Mouse (Mus musculus) hindbrain, embryonic 10.5 days (tissue): ENCODE measurements around the gene Pcsk4. TPM values are rescaled to one million over a fixed set of nuclear protein-coding genes. Genes with fewer than 3 reads are reported as not detected.

Experiments
- DNase-seq: peaks from one replicate; pipeline ENCODE4 v3.0.0-alpha.2; 2017; ENCODE audit warnings: low spot score
- H3K27ac ChIP-seq: fragments of 300-500 bp; sonication (generic); 2 replicates; pipeline ENCODE4 v1.5.1; 2016; ENCODE audit warnings: mild to moderate bottlenecking, moderate library complexity
- H3K27me3 ChIP-seq: fragments of 300-500 bp; sonication (generic); 2 replicates; pipeline ENCODE4 v1.6.1; 2016; ENCODE audit warnings: mild to moderate bottlenecking; ENCODE audit not compliant: poor library complexity, insufficient read depth, severe bottlenecking
- H3K36me3 ChIP-seq: fragments of 300-500 bp; sonication (generic); 2 replicates; pipeline ENCODE4 v1.6.1; 2016; ENCODE audit warnings: mild to moderate bottlenecking, moderate library complexity
- H3K4me1 ChIP-seq: fragments of 300-500 bp; sonication (generic); replicated peaks from 2 replicates; pipeline ENCODE4 v1.6.1; 2016; ENCODE audit warnings: mild to moderate bottlenecking
- H3K4me3 ChIP-seq: fragments of 300-500 bp; sonication (generic); 2 replicates; pipeline ENCODE4 v1.5.1; 2016; ENCODE audit warnings: mild to moderate bottlenecking, moderate library complexity
- H3K9me3 ChIP-seq: fragments of 300-500 bp; sonication (generic); 2 replicates; pipeline ENCODE4 v1.6.1; 2016; ENCODE audit warnings: mild to moderate bottlenecking, moderate library complexity
- WGBS: fragments of 180-500 bp; shearing (Covaris S2); methylation state at CpG from one replicate; pipeline ENCODE4 v1.1.7; 2016; 5-methylcytosine and 5-hydroxymethylcytosine counted together
- polyA plus RNA-seq: library from polyadenylated mRNA; unstranded; fragments of >200 nt; fragmentation: Nextera tagmentation; extraction: Ambion mirVana; gene quantifications from 2 replicates; pipeline ENCODE4 v1.2.1, GENCODE M21; 2016

Pcsk4 gene
- polyA plus RNA-seq, 1 experiment from 2014 or later: 3.3 TPM

DNA sequence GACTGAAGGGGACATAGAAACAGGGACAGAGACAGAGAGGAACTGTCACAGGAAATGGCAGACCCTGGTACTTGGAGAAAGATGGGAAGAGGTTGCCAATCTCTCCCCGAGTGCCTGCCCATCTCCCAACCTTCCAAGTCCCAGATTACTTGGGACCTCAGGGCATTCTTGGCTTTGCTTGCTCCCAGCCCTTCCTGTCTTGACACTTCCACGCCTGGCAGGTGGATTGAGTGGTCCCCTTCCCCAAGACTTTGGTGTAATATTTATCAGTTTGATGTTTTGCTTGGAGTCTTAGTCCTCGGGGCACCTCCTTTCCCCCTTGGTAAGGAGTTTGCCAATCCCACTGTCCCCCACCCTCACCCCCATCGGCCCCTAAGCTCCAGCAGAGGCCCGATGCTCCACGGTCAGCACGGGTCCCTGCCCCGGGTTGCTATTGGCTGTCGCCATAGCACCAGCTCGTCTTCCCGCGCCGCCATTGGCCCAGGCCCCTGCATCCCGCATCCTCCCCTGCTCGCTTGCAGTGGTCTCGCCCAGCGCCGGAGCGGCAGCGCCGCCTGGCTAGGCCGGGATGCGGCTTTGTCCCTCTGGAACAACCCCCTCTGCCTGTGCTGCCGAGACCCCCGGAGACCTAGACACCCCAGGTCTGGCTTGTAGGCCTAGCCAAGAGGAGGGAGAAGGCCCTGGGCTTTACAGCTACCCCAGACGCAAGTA lies 30.6 kb downstream of the Pcsk4 start:
- peak overlapping the region; percentile 96 for H3K27ac ChIP-seq
- H3K27me3 ChIP-seq: peaks cover 66% of the 10 kb centered on the region
- peaks cover 30% of the 10 kb centered on the region for H3K36me3 ChIP-seq
- peak overlapping the region; percentile 68 for H3K4me3 ChIP-seq
- peak; percentile 93 for DNase-seq
- 4% methylated on average over 26 of the region's 26 CpGs for WGBS
- peaks cover 93% of the 10 kb centered on the region for H3K4me1 ChIP-seq
- H3K9me3 ChIP-seq: no peaks in the 10 kb centered on the region

DNA sequence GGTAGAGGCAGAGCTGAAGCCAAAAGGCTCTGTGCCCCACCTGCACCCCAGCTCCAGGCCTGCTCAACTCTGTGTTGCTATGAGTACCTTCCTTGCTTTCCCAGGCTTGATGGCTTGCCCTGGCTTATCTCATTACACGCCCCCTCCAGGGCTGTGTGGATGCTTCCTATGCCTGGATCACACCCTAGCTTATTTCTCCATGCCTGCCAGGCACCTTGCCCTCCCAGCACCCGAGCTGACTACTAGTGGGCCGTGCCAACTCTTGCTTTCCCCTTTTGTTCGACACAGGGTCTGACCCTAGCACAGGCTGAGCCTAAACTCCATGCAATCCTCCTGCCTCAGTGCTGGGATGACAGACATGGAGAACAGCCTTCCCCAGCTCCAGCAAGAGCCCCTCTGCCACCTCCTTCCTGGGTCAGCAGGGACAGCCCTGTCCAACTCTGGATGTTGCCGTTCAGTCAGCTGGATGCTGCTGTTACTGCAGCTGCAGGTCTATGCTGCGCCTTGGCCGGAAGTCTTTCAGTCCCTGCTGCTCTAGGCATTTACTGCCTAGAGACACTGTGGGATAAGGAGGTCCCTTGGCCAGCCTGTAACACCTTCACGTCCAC lies 31.7 kb downstream of the Pcsk4 start:
- H3K27ac ChIP-seq: peak overlapping the region; percentile 96
- H3K4me3 ChIP-seq: peak overlapping the region; percentile 88; the same call in 1 of the 2 replicates
- H3K4me1 ChIP-seq: peaks cover 96% of the 10 kb centered on the region
- H3K36me3 ChIP-seq: peaks cover 28% of the 10 kb centered on the region
- peaks cover 61% of the 10 kb centered on the region for H3K27me3 ChIP-seq
- DNase-seq: no peak
- 74% methylated on average over 8 of the region's 8 CpGs for WGBS
- no peaks in the 10 kb centered on the region for H3K9me3 ChIP-seq

DNA sequence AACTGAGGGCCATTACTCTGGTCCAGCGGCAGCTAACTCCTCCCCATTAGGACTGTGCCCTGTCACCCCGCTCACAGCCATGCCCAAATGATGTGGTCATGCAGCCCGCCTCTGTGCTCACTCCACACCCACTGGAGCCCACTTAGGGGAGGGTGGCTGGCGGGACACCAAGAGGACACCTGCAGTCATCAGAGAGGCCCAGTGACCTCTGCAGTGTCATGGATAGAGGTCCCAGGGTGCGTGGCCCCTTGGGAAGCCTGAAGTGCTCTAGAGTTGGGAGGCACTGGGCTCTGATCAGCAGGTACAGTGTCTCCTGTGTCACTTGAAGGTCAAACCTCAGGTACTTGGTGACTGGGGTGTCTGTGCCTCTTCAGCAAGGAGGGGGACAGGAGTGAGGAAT lies 32.5 kb downstream of the Pcsk4 start:
- no peaks in the 10 kb centered on the region for H3K9me3 ChIP-seq
- H3K4me3 ChIP-seq: peak overlapping the region; percentile 88
- peaks cover 92% of the 10 kb centered on the region for H3K4me1 ChIP-seq
- H3K36me3 ChIP-seq: peaks cover 21% of the 10 kb centered on the region
- WGBS: 82% methylated on average over 5 of the region's 5 CpGs
- H3K27me3 ChIP-seq: peaks cover 53% of the 10 kb centered on the region
- peak overlapping the region; percentile 96 for H3K27ac ChIP-seq
- DNase-seq: no peak

DNA sequence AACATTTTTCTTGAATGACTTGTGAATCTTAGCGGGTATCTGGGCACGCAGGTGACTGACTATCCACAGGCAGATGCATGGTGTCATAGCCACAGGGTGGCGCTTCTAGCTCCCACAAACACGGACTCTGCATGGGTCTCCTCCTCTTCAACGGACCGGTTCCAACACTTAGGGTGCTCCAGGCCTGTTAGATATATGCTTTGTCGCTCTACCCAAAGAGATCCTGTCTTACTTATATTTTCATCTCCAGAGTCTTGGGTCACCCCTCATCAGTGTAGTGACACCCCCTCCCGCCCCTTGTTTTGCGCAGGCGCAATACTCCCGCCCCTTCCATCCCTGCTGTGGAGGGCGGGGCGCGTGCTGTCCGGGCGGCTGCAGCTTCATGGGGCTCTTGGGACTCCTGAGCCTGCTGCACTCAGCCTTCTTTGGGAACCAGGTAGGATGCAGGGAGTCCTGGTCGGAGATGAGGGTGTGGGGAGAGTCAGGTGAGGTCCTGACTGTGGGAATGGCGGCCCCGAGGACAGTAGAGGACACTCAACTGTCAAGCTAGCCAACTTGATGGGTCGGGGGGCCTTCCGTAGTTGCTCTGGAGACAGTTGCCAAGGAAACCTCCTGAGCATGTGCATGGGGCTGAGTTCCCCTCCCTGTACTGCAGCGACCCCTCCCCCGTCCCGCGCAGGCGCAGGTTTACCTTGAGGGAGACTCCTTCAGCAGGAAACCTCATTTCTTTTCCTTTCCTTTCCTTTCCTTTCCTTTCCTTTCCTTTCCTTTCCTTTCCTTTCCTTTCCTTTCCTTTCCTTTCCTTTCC lies 33.5 kb downstream of the Pcsk4 start, which contains the start of gene Apc2:
Apc2 (plus strand) TSS at position 360 of the 808 bp plus-strand sequence.
- H3K36me3 ChIP-seq: peaks cover 21% of the 10 kb centered on the region
- peak within 1 kb of the TSS; percentile 88 for H3K4me3 ChIP-seq
- H3K27me3 ChIP-seq: peaks cover 43% of the 10 kb centered on the region
- WGBS: 1% methylated on average over 26 of the region's 26 CpGs
- peak within 1 kb of the TSS; percentile 96 for H3K27ac ChIP-seq
- H3K4me1 ChIP-seq: peaks cover 84% of the 10 kb centered on the region
- H3K9me3 ChIP-seq: no peaks in the 10 kb centered on the region
- DNase-seq: peak; percentile 87

DNA sequence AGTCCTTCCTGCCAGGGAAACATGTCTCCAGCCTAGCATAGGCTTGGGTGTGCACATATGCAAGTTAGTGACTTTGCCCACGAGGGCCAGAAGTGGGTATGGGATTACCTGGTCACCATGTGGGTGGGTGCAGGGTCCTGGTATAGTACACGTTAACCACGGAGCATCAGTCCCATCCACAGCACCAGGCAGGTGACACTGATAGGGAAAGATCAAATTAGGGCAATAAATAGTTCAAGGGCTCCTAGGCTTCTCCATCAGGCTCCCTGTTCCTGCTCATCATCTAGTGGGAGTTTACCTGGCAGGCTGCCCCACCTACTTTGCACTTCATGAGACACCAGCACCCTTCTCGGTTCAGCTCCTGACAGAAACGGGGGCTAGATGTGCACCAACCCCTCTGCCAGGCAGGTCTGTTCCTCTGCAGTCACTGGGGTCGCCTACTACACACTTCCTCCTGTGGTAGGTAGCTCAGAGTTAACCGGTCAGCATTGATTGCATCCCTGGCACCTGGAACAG lies 34.5 kb downstream of the Pcsk4 start:
- peak overlapping the region; percentile 88; the same call in 1 of the 2 replicates for H3K4me3 ChIP-seq
- H3K4me1 ChIP-seq: peaks cover 74% of the 10 kb centered on the region
- peak overlapping the region; percentile 35 for H3K27ac ChIP-seq
- peaks cover 21% of the 10 kb centered on the region for H3K36me3 ChIP-seq
- peaks cover 34% of the 10 kb centered on the region for H3K27me3 ChIP-seq
- 47% methylated on average over 7 of the region's 7 CpGs for WGBS
- no peak for DNase-seq
- H3K9me3 ChIP-seq: no peaks in the 10 kb centered on the region

- H3K27ac ChIP-seq: no peak overlapping the region; the same call in 1 of the 2 replicates
Measured at GRCm38 (mm10) chr10:80294311-80294710, 35.0 kb downstream of the Pcsk4 start.

GRCm38 (mm10) chr10:80293325-80293724 lies 36.0 kb downstream of the Pcsk4 start:
- no peak for DNase-seq
- peaks cover 35% of the 10 kb centered on the region for H3K36me3 ChIP-seq
- no peaks in the 10 kb centered on the region for H3K9me3 ChIP-seq
- H3K4me3 ChIP-seq: peak overlapping the region; percentile 88
- 34% methylated on average over 14 of the region's 14 CpGs for WGBS
- peaks cover 59% of the 10 kb centered on the region for H3K4me1 ChIP-seq
- peaks cover 18% of the 10 kb centered on the region for H3K27me3 ChIP-seq
- peak overlapping the region; percentile 99 for H3K27ac ChIP-seq

More at GRCm38 (mm10) chr10:80294311-80294710, 35.0 kb downstream of the Pcsk4 start:
- 76% methylated on average over 4 of the region's 4 CpGs for WGBS
- H3K4me3 ChIP-seq: peak overlapping the region; percentile 88
- no peaks in the 10 kb centered on the region for H3K9me3 ChIP-seq
- DNase-seq: no peak
- H3K27me3 ChIP-seq: peaks cover 28% of the 10 kb centered on the region
- H3K36me3 ChIP-seq: peaks cover 25% of the 10 kb centered on the region
- peaks cover 69% of the 10 kb centered on the region for H3K4me1 ChIP-seq

GRCm38 (mm10) chr10:80292251-80293146 lies 36.8 kb downstream of the Pcsk4 start, which contains the start of gene Rps15:
Gene Rps15 (plus strand): TSS chr10:80292453.
- H3K9me3 ChIP-seq: no peaks in the 10 kb centered on the region
- H3K36me3 ChIP-seq: peaks cover 43% of the 10 kb centered on the region
- peak within 1 kb of the TSS; percentile 99 for H3K27ac ChIP-seq
- under 1% methylated on average over 72 of the region's 72 CpGs for WGBS
- DNase-seq: peak; percentile 97
- peak within 1 kb of the TSS; percentile 88 for H3K4me3 ChIP-seq
- H3K4me1 ChIP-seq: peaks cover 51% of the 10 kb centered on the region
- H3K27me3 ChIP-seq: peaks cover 10% of the 10 kb centered on the region

- H3K4me1 ChIP-seq: peaks cover 17% of the 10 kb centered on the region
- H3K9me3 ChIP-seq: no peaks in the 10 kb centered on the region
- no peak overlapping the region for H3K4me3 ChIP-seq
- no peak overlapping the region for H3K27ac ChIP-seq
- peaks cover 67% of the 10 kb centered on the region for H3K36me3 ChIP-seq
- 66% methylated on average over 8 of the region's 8 CpGs for WGBS
- H3K27me3 ChIP-seq: no peaks in the 10 kb centered on the region
- DNase-seq: no peak
Measured at GRCm38 (mm10) chr10:80288657-80289056, 40.6 kb downstream of the Pcsk4 start.

GRCm38 (mm10) chr10:80288097-80288496 lies 41.2 kb downstream of the Pcsk4 start:
- Histone ChIP-seq H3K27ac (0 out of 2 replicates have a peak overlapping the region, but pooled peaks have one; percentile 35), H3K27me3 (no peaks in the 10 kb centered on the region), H3K4me1 (peaks cover 12% of the 10 kb centered on the region), H3K36me3 (peaks cover 67% of the 10 kb centered on the region), H3K9me3 (no peaks in the 10 kb centered on the region), H3K4me3 (no peak overlapping the region)
- DNase-seq: no peak
- WGBS: 95% methylated on average over 12 of the region's 12 CpGs

GRCm38 (mm10) chr10:80285222-80286070 lies 43.9 kb downstream of the Pcsk4 start:
- Histone ChIP-seq H3K4me3 (no peak overlapping the region), H3K9me3 (no peaks in the 10 kb centered on the region), H3K27ac (0 out of 2 replicates have a peak overlapping the region, but pooled peaks have one; percentile 47), H3K36me3 (peaks cover 93% of the 10 kb centered on the region), H3K4me1 (peaks cover 14% of the 10 kb centered on the region), H3K27me3 (no peaks in the 10 kb centered on the region)
- DNase-seq: no peak
- WGBS: 71% methylated on average over 9 of the region's 15 CpGs
